Mouse (Mus musculus) ES-E14 (cell line): ENCODE results near the gene Cers5. TPM values are rescaled to one million over a fixed set of nuclear protein-coding genes. Genes with fewer than 3 reads are reported as not detected.

Experiments used
- DNase-seq: peaks from one replicate; pipeline ENCODE4 v3.0.0-alpha.2; 2013; ENCODE audit warnings: low read depth, low spot score
- H3K27ac ChIP-seq: 2 replicates; pipeline ENCODE4 v1.5.1; 2012; ENCODE audit warnings: low read depth, mild to moderate bottlenecking, low read length, moderate library complexity, mixed read lengths; ENCODE audit not compliant: poor library complexity, insufficient read depth, severe bottlenecking
- H3K36me3 ChIP-seq: 2 replicates; pipeline ENCODE4 v1.6.1; 2012; ENCODE audit warnings: mild to moderate bottlenecking, low read length, moderate library complexity, mixed read lengths; ENCODE audit not compliant: control insufficient read depth, poor library complexity, insufficient read depth, severe bottlenecking
- H3K4me1 ChIP-seq, 2 experiments: fragments of 150-350 bp in 1 of 2; sonication (generic) in 1 of 2; 2 replicates each; pipeline ENCODE4 v1.6.1; 2012; ENCODE audit warnings: low read length in 2 of 2, mild to moderate bottlenecking in 1 of 2, mixed read lengths in 1 of 2; ENCODE audit not compliant: control insufficient read depth in 2 of 2, insufficient read depth in 2 of 2, poor library complexity in 1 of 2
- H3K4me3 ChIP-seq, 2 experiments: fragments of 150-350 bp in 1 of 2; sonication (generic) in 1 of 2; 2 replicates each; pipeline ENCODE4 v1.5.1; 2012; ENCODE audit warnings: low read length in 2 of 2, low read depth in 1 of 2, mild to moderate bottlenecking in 1 of 2, mixed read lengths in 1 of 2; ENCODE audit not compliant: insufficient read depth in 1 of 2, poor library complexity in 1 of 2, severe bottlenecking in 1 of 2
- H3K9ac ChIP-seq: 2 replicates; pipeline ENCODE4 v1.6.1; 2012; ENCODE audit warnings: low read depth, mild to moderate bottlenecking, low read length, mixed read lengths; ENCODE audit not compliant: poor library complexity, insufficient read depth, severe bottlenecking
- H3K9me3 ChIP-seq: fragments of 150-350 bp; sonication (generic); 2 replicates; pipeline ENCODE4 v1.6.1; 2012; ENCODE audit warnings: low read depth, mild to moderate bottlenecking, low read length; ENCODE audit not compliant: control insufficient read depth, insufficient read depth
- CHD2 ChIP-seq: IDR thresholded peaks from 2 replicates; pipeline ENCODE4 v1.6.1; 2014; ENCODE audit warnings: mild to moderate bottlenecking, low read depth, low read length, inconsistent platforms
- HCFC1 ChIP-seq: IDR thresholded peaks from 2 replicates; pipeline ENCODE4 v1.6.1; 2012; ENCODE audit warnings: low read length, inconsistent platforms, borderline replicate concordance; ENCODE audit not compliant: insufficient read depth
- MAFK ChIP-seq: IDR thresholded peaks from 2 replicates; pipeline ENCODE4 v1.6.1; 2014; ENCODE audit warnings: mild to moderate bottlenecking, low read depth, low read length, inconsistent platforms; ENCODE audit not compliant: insufficient read depth
- ZC3H11A ChIP-seq: IDR thresholded peaks from 2 replicates; pipeline ENCODE4 v1.6.1; 2012; ENCODE audit warnings: low read depth, mild to moderate bottlenecking, inconsistent platforms, low read length, borderline replicate concordance
- ZNF384 ChIP-seq: IDR thresholded peaks from 2 replicates; pipeline ENCODE4 v1.6.1; 2012; ENCODE audit warnings: low read depth, low read length, inconsistent platforms
- in situ Hi-C, 2 experiments: fragments of 600-800 bp; cut with MboI; formaldehyde crosslinking; loops; one replicate each; pipeline ENCODE4 v1.15.1; 2025; ENCODE audit warnings: low sequenced_read_pairs in 2 of 2, inconsistent platforms in 1 of 2; ENCODE audit not compliant: unreplicated experiment in 2 of 2
- total RNA-seq: library from RNA; depleted of rRNA; stranded (reverse); fragments of 300-350 nt; gene quantifications from 2 replicates; pipeline ENCODE4 v1.2.3, GENCODE M21; 2012; rRNA removed

Cers5 gene
- total RNA-seq, 1 experiment, result 126 TPM

- Histone ChIP-seq H3K9ac (no peak overlapping the region), H3K27ac (no peak overlapping the region), H3K36me3 (no peaks in the 10 kb centered on the region), H3K4me3 (no peak overlapping the region), H3K4me1 (peaks cover 0 to 13% of the 10 kb centered on the region in 2 experiments; a peak in 1 of 4 replicates), H3K9me3 (no peaks in the 10 kb centered on the region)
- no peak for TF ChIP-seq HCFC1
- no peak for TF ChIP-seq CHD2
- no peak for TF ChIP-seq MAFK
- no peak for TF ChIP-seq ZNF384
- TF ChIP-seq ZC3H11A, result no peak
- no peak for DNase-seq
- in situ Hi-C loops, result no loop called here
Measured at GRCm38 (mm10) chr15:99691976-99692375, 80.7 kb downstream of the Cers5 start.

- no peaks in the 10 kb centered on the region for H3K36me3 ChIP-seq
- DNase-seq, result no peak
- TF ChIP-seq CHD2 (no peak), ZNF384 (no peak), HCFC1 (no peak)
- H3K4me3 ChIP-seq, result no peak overlapping the region
- no peak overlapping the region for H3K27ac ChIP-seq
- peaks cover 0 to 13% of the 10 kb centered on the region in 2 experiments; a peak in 1 of 4 replicates for H3K4me1 ChIP-seq
- in situ Hi-C loops, result no loop called here
- H3K9me3 ChIP-seq, result no peaks in the 10 kb centered on the region
- no peak overlapping the region for H3K9ac ChIP-seq
Measured at GRCm38 (mm10) chr15:99690924-99691323, 81.8 kb downstream of the Cers5 start.

- in situ Hi-C loops, result no loop called here
- Histone ChIP-seq H3K4me1 (peaks cover 8 to 21% of the 10 kb centered on the region in 2 experiments), H3K9ac (no peak overlapping the region), H3K36me3 (no peaks in the 10 kb centered on the region), H3K9me3 (no peaks in the 10 kb centered on the region), H3K4me3 (no peak overlapping the region), H3K27ac (no peak overlapping the region)
- DNase-seq, result no peak
- TF ChIP-seq CHD2, result no peak
Measured at GRCm38 (mm10) chr15:99688712-99689111, 84.0 kb downstream of the Cers5 start.

Other genes with a start within 250 kb of the Cers5 start
- 0.69 and 0.89 TPM in 2 replicates for gene Faim2, start 244.7 kb downstream of the Cers5 start, total RNA-seq
- not detected in 2 replicates for gene Aqp2, start 193.8 kb downstream of the Cers5 start, total RNA-seq
- gene Aqp5, start 182.1 kb downstream of the Cers5 start, total RNA-seq, result 1.6 and 2.9 TPM in 2 replicates
- 0.36 and 0.69 TPM in 2 replicates for gene Aqp6, start 171.5 kb downstream of the Cers5 start, total RNA-seq
- gene Racgap1, start 121.2 kb downstream of the Cers5 start, total RNA-seq, result 109 and 127 TPM in 2 replicates
- gene Asic1, start 102.5 kb downstream of the Cers5 start, total RNA-seq, result 6.6 and 15.0 TPM in 2 replicates
- gene Smarcd1, start 70.8 kb downstream of the Cers5 start, total RNA-seq, result 62.1 and 76.3 TPM in 2 replicates
- 2.3 and 2.5 TPM in 2 replicates for gene Gm17349, start 67.4 kb downstream of the Cers5 start, total RNA-seq
- 0.85 and 1.1 TPM in 2 replicates for gene Gpd1, start 55.4 kb downstream of the Cers5 start, total RNA-seq
- 68.8 and 86.6 TPM in 2 replicates for gene Cox14, start 47.3 kb downstream of the Cers5 start, total RNA-seq
- gene Lima1, start 102.6 kb upstream of the Cers5 start, total RNA-seq, result 69.9 and 92.7 TPM in 2 replicates
- gene Fam186a, start 194.2 kb upstream of the Cers5 start, total RNA-seq, result 0.05 and 0.13 TPM in 2 replicates
- 283 and 304 TPM in 2 replicates for gene Larp4, start 197.2 kb upstream of the Cers5 start, total RNA-seq